Mouse (Mus musculus): ENCODE data around the gene Gxylt1. TPM values are rescaled to one million over a fixed set of nuclear protein-coding genes. Genes with fewer than 3 reads are reported as not detected.

Gxylt1 gene
- polyA plus RNA-seq, 1 experiment = 0.70 TPM

DNA sequence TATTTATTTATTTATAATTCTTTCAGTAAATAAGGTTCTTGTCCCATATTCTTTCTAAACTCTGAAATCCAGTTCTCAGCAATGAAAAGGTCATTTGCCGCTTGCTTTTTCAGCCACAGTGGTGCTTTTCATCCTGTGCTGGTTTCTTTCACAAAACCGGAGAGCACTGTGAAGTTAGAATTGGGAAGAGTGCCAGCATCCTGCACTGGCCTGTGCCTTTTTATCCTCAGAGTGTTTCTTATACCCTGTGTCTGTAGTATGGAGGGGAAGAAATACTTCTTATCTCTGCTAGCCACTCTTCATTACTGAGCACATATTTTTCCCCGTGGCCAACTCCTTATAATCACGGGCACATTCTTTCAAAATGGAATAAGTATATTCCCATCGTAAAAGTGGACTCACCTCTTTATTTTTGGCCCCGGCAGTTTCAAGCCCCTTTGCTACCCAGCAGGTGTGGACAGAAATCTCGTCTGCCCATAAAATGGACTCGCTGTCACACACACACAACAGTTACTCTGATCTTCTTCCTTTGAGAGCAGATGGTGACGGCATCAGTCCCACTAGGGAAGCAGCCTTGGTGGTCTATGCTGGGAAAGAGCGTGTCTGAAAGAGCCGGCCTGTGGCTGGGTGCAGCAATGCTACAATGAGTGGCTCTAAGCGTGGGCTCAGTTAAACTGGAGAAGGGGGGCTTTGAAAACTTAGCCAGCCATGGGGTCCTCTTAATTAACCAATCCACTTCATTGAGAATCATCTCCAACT lies 83.4 kb downstream of the Gxylt1 start:
- Histone ChIP-seq H3K27me3 (replicated peaks) (no peaks in the 10 kb centered on the region), H3K4me1 (0 out of 2 replicates have a peak, but pooled peaks cover 12% of the 10 kb centered on the region), H3K4me3 (replicated peaks) (no peak overlapping the region), H3K9me3 (peaks cover 13% of the 10 kb centered on the region), H3K36me3 (replicated peaks; ENCODE audit: low read length) (no peaks in the 10 kb centered on the region)
- TF ChIP-seq GATA1 (IDR thresholded peaks at IDR 0.05; ENCODE audit: borderline replicate concordance, low read length) = no peak
- no peak for TF ChIP-seq FLI1 (IDR thresholded peaks at IDR 0.05; ENCODE audit: low read length)

Other genes starting within 250 kb of the Gxylt1 start
- 65.0 and 195 TPM in 2 replicates for gene Yaf2, start 61.8 kb upstream of the Gxylt1 start, polyA plus RNA-seq (2012; ENCODE audit: insufficient read depth, low replicate concordance)
- gene Zcrb1, start 123.2 kb upstream of the Gxylt1 start, polyA plus RNA-seq (2012; ENCODE audit: insufficient read depth, low replicate concordance) = 104 and 171 TPM in 2 replicates
- 1.4 TPM in 1 of 2 replicates, not detected in the other for gene Pphln1, start 123.2 kb upstream of the Gxylt1 start, polyA plus RNA-seq (2012; ENCODE audit: insufficient read depth, low replicate concordance)